Mouse (Mus musculus): ENCODE measurements around the gene Ncor2. TPM values are rescaled to one million over a fixed set of nuclear protein-coding genes. Genes with fewer than 3 reads are reported as not detected.
A peak's percentile ranks its signal among the peaks of the same experiment; 100 is the strongest.

Ncor2 gene
- polyA plus RNA-seq, 2 experiments, result 3.5 to 4.4 TPM

- H3K4me2 ChIP-seq (ENCODE audit: low read depth), result no peak overlapping the region
- H3K9me3 ChIP-seq (ENCODE audit: control insufficient read depth, low read length), result no peaks in the 10 kb centered on the region
- no peak overlapping the region for H3K9ac ChIP-seq (replicated peaks)
- no peak overlapping the region for H3K27ac ChIP-seq
- H3K36me3 ChIP-seq (replicated peaks; ENCODE audit: control insufficient read depth, insufficient read depth, low read depth), result no peaks in the 10 kb centered on the region
- H3K27me3 ChIP-seq (ENCODE audit: control insufficient read depth, insufficient read depth, low read length), result no peaks in the 10 kb centered on the region; the same call in 1 of the 2 replicates
- no peaks in the 10 kb centered on the region for H3K4me1 ChIP-seq (replicated peaks; ENCODE audit: control insufficient read depth in 2 of 2, insufficient read depth in 2 of 2, low read length in 1 of 2)
- no peak for ATAC-seq (ENCODE audit: insufficient read depth)
- H3K4me3 ChIP-seq (ENCODE audit: insufficient read depth in 1 of 2, low read depth in 2 of 2, low read length in 2 of 2), result no peak overlapping the region
- TF ChIP-seq CTCF (IDR thresholded peaks at IDR 0.05; ENCODE audit: low read depth) (no peak), EP300 (IDR thresholded peaks at IDR 0.05; ENCODE audit: low read depth) (no peak)
- WGBS (ENCODE audit: insufficient replicate concordance), result 58% methylated on average over 25 of the region's 25 CpGs
- no peak for DNase-seq (ENCODE audit: low read depth in 3 of 3, low spot score in 3 of 3)
Observed at GRCm38 (mm10) chr5:125193478-125194439, 14.7 kb upstream of the Ncor2 start.

- no peak for TF ChIP-seq CTCF (IDR thresholded peaks at IDR 0.05; ENCODE audit: low read depth)
- no peak for TF ChIP-seq EP300 (IDR thresholded peaks at IDR 0.05; ENCODE audit: low read depth)
- Histone ChIP-seq H3K4me1 (replicated peaks; ENCODE audit: control insufficient read depth in 2 of 2, insufficient read depth in 2 of 2, low read length in 1 of 2) (no peaks in the 10 kb centered on the region), H3K4me3 (ENCODE audit: insufficient read depth in 1 of 2, low read depth in 2 of 2, low read length in 2 of 2) (no peak overlapping the region), H3K9ac (replicated peaks) (no peak overlapping the region), H3K9me3 (ENCODE audit: control insufficient read depth, low read length) (no peaks in the 10 kb centered on the region), H3K27me3 (ENCODE audit: control insufficient read depth, insufficient read depth, low read length) (no peaks in the 10 kb centered on the region; the same call in 1 of the 2 replicates), H3K27ac (no peak overlapping the region), H3K36me3 (replicated peaks; ENCODE audit: control insufficient read depth, insufficient read depth, low read depth) (no peaks in the 10 kb centered on the region), H3K4me2 (ENCODE audit: low read depth) (no peak overlapping the region)
- no peak for DNase-seq (ENCODE audit: low read depth in 3 of 3, low spot score in 3 of 3)
- no peak for ATAC-seq (ENCODE audit: insufficient read depth)
- WGBS (ENCODE audit: insufficient replicate concordance), result 60% methylated on average over 9 of the region's 9 CpGs
Observed at GRCm38 (mm10) chr5:125191608-125192007, 12.6 kb upstream of the Ncor2 start.

- no peak for ATAC-seq (ENCODE audit: insufficient read depth)
- WGBS (ENCODE audit: insufficient replicate concordance), result 57% methylated on average over 7 of the region's 7 CpGs
- TF ChIP-seq CTCF (IDR thresholded peaks at IDR 0.05; ENCODE audit: low read depth) (no peak), EP300 (IDR thresholded peaks at IDR 0.05; ENCODE audit: low read depth) (no peak)
Observed at GRCm38 (mm10) chr5:125190105-125190813, 11.2 kb upstream of the Ncor2 start.

GRCm38 (mm10) chr5:125189625-125190024 is 10.6 kb upstream of the Ncor2 start:
- H3K4me3 ChIP-seq (ENCODE audit: insufficient read depth in 1 of 2, low read depth in 2 of 2, low read length in 2 of 2), result no peak overlapping the region
- no peaks in the 10 kb centered on the region for H3K9me3 ChIP-seq (ENCODE audit: control insufficient read depth, low read length)
- H3K4me2 ChIP-seq (ENCODE audit: low read depth), result no peak overlapping the region
- H3K27me3 ChIP-seq (ENCODE audit: control insufficient read depth, insufficient read depth, low read length), result no peaks in the 10 kb centered on the region; the same call in 1 of the 2 replicates
- H3K4me1 ChIP-seq (replicated peaks; ENCODE audit: control insufficient read depth in 2 of 2, insufficient read depth in 2 of 2, low read length in 1 of 2), result no peaks in the 10 kb centered on the region
- no peaks in the 10 kb centered on the region for H3K36me3 ChIP-seq (replicated peaks; ENCODE audit: control insufficient read depth, insufficient read depth, low read depth)
- no peak overlapping the region for H3K27ac ChIP-seq
- ATAC-seq (ENCODE audit: insufficient read depth), result peak; percentile 41; the same call in 1 of the 2 replicates
- DNase-seq (ENCODE audit: low read depth in 3 of 3, low spot score in 3 of 3), result peak; percentile 44 to 49 (median 48)
- WGBS (ENCODE audit: insufficient replicate concordance), result 30% methylated on average over 11 of the region's 11 CpGs
- no peak overlapping the region for H3K9ac ChIP-seq (replicated peaks)
- no peak for TF ChIP-seq EP300 (IDR thresholded peaks at IDR 0.05; ENCODE audit: low read depth)
- TF ChIP-seq CTCF (IDR thresholded peaks at IDR 0.05; ENCODE audit: low read depth), result peak; percentile 94

More at GRCm38 (mm10) chr5:125190105-125190813, 11.2 kb upstream of the Ncor2 start:
- Histone ChIP-seq H3K27me3 (ENCODE audit: control insufficient read depth, insufficient read depth, low read length) (no peaks in the 10 kb centered on the region; the same call in 1 of the 2 replicates), H3K9me3 (ENCODE audit: control insufficient read depth, low read length) (no peaks in the 10 kb centered on the region), H3K4me2 (ENCODE audit: low read depth) (no peak overlapping the region), H3K4me3 (ENCODE audit: insufficient read depth in 1 of 2, low read depth in 2 of 2, low read length in 2 of 2) (no peak overlapping the region), H3K9ac (replicated peaks) (no peak overlapping the region), H3K27ac (no peak overlapping the region), H3K4me1 (replicated peaks; ENCODE audit: control insufficient read depth in 2 of 2, insufficient read depth in 2 of 2, low read length in 1 of 2) (no peaks in the 10 kb centered on the region), H3K36me3 (replicated peaks; ENCODE audit: control insufficient read depth, insufficient read depth, low read depth) (no peaks in the 10 kb centered on the region)
- DNase-seq (ENCODE audit: low read depth in 3 of 3, low spot score in 3 of 3), result no peak

Measured in liver, embryonic 14.5 days (tissue).